ENCODE assay signal across 17 mouse cellular contexts in genomic region chr19:43146820-43147219, GRCm38 (mm10).
"Had no signal": no experiment of that assay in that cellular context is flagged by ENCODE, and none has a peak within 500 bp of the region (broad histone marks: within the 10 kb centered on the region; RNA-seq: fewer than 3 reads in every experiment).

No protein-coding gene starts in this region.

- H3K9me3 ChIP-seq: liver, embryonic 12.5 days; liver, embryonic 15.5 days; lung, embryonic 15.5 days; stomach, embryonic 15.5 days had no signal

- ATAC-seq: intestine, postnatal 0 days; liver, embryonic 12.5 days had no signal

- H3K4me2 ChIP-seq: liver, embryonic 12.5 days; liver, embryonic 15.5 days; lung, embryonic 15.5 days; midbrain, embryonic 11.5 days; stomach, embryonic 15.5 days had no signal

- H3K4me3 ChIP-seq: layer of hippocampus, adult 2 months; liver, embryonic 12.5 days; liver, embryonic 15.5 days; lung, embryonic 15.5 days; stomach, embryonic 15.5 days had no signal

- H3K4me1 ChIP-seq: liver, embryonic 12.5 days; liver, embryonic 15.5 days; stomach, embryonic 15.5 days had no signal

- DNase-seq: kidney, adult 2 months; kidney, postnatal 25 days; liver; lung, adult 18-20 months; lung, postnatal 10 days; lung, postnatal 4 days; midbrain, embryonic 14.5 days; right cerebral cortex, postnatal 4 days; thymus, postnatal 25 days had no signal

- H3K27ac ChIP-seq: kidney, postnatal 0 days; layer of hippocampus, adult 2 months; liver, embryonic 12.5 days; liver, embryonic 15.5 days; lung, embryonic 15.5 days; stomach, embryonic 15.5 days had no signal

- H3K27me3 ChIP-seq: liver, embryonic 12.5 days; liver, embryonic 15.5 days; lung, embryonic 15.5 days; stomach, embryonic 15.5 days had no signal

- H3K9ac ChIP-seq: liver, embryonic 12.5 days; liver, embryonic 15.5 days; lung, embryonic 15.5 days; stomach, embryonic 15.5 days had no signal

- H3K36me3 ChIP-seq: liver, embryonic 12.5 days; liver, embryonic 15.5 days; lung, embryonic 15.5 days; stomach, embryonic 15.5 days had no signal
